Comparison of ENCODE assay signal across 11 mouse cellular contexts in genomic region chr9:45958023-45958670, GRCm38 (mm10). TPM values are rescaled to one million over a fixed set of nuclear protein-coding genes. Genes with fewer than 3 reads are reported as not detected.
A peak's percentile ranks its signal among the peaks of the same experiment; 100 is the strongest.
DNase-seq lines count a peak whose midpoint lies in the region; ATAC-seq and TF ChIP-seq lines count a peak whose summit lies in the region.
"Had no signal": no experiment of that assay in that cellular context is flagged by ENCODE, and none has a peak within 500 bp of the region (broad histone marks: within the 10 kb centered on the region; RNA-seq: fewer than 3 reads in every experiment).

No protein-coding gene starts in this region.

- ATAC-seq in frontal cortex, adult (ENCODE audit: low TSS enrichment) = no peak
- ATAC-seq: forebrain, embryonic 13.5 days had no signal

- peak overlapping the region; percentile 13; the same call in 1 of the 2 replicates for H3K27ac ChIP-seq in left cerebral cortex, adult 2 months
- H3K27ac ChIP-seq: lung, embryonic 15.5 days had no signal

- no peak overlapping the region for H3K4me3 ChIP-seq in left cerebral cortex, adult 2 months
- H3K4me3 ChIP-seq: forebrain, embryonic 13.5 days; lung, embryonic 15.5 days had no signal

- no peak for TF ChIP-seq CTCF in left cerebral cortex, adult 2 months (IDR thresholded peaks at IDR 0.05)

- peak; percentile 91 for DNase-seq in heart, adult 11 months
- no peak for DNase-seq in heart, adult 8-10 months (ENCODE audit: low spot score)
- DNase-seq in left cerebral cortex, adult 2 months (ENCODE audit: extremely low spot score in 1 of 2, low spot score in 2 of 2) = no peak
- DNase-seq in left cerebral cortex, postnatal 4 days = no peak
- peak; percentile 66 for DNase-seq in adrenal gland, postnatal 10 days
- DNase-seq in kidney, postnatal 25 days = peak; percentile 42 to 47
- no peak for DNase-seq in layer of hippocampus, adult 18-20 months (ENCODE audit: low spot score in 2 of 2)

- intact Hi-C loops in left cerebral cortex, adult 2 months (cut with DNase I) = no loop called here
- intact Hi-C loops in left cerebral cortex, postnatal 4 days (cut with DNase I) = no loop called here

RNA-seq across cellular contexts. Expression of gene Sidt2, which starts 3.1 kb away (rescaled TPM):
- total RNA-seq in heart, adult 8-10 months (2022) = 10 to 100 TPM; 62.1 to 77.4 (median 69.0) TPM
- 10 to 100 TPM; 86.7 to 86.9 TPM for total RNA-seq in left cerebral cortex, adult 2 months (2021)
- 10 to 100 TPM; 80.0 to 97.1 TPM for total RNA-seq in left cerebral cortex, postnatal 4 days (2021)
- 100 to 1,000 TPM; 160 to 179 TPM for total RNA-seq in adrenal gland, postnatal 10 days (2021)
- total RNA-seq in layer of hippocampus, adult 18-20 months (2021) = 10 to 100 TPM; 69.1 to 76.4 TPM

RNA-seq across cellular contexts. Expression of gene Tagln, which starts 22.3 kb away (rescaled TPM):
- total RNA-seq in heart, adult 8-10 months (2022) = 10 to 100 TPM; 33.4 to 69.1 (median 50.0) TPM
- total RNA-seq in left cerebral cortex, adult 2 months (2021) = 10 to 100 TPM in 1 of 2 experiments, 1 to 10 TPM in 1; 9.6 to 11.8 TPM
- 1 to 10 TPM; 5.7 to 6.9 TPM for total RNA-seq in left cerebral cortex, postnatal 4 days (2021)
- total RNA-seq in adrenal gland, postnatal 10 days (2021) = 10 to 100 TPM; 53.1 to 84.6 TPM
- total RNA-seq in layer of hippocampus, adult 18-20 months (2021) = 1 to 10 TPM; 3.4 to 8.3 TPM
- total RNA-seq: hematopoietic stem cell, adult 5-6 weeks had no signal

RNA-seq across cellular contexts. Expression of gene Rnf214, which starts 51.4 kb away (rescaled TPM):
- 10 to 100 TPM; 32.6 to 36.7 (median 34.0) TPM for total RNA-seq in heart, adult 8-10 months (2022)
- 10 to 100 TPM; 83.1 to 84.3 TPM for total RNA-seq in left cerebral cortex, adult 2 months (2021)
- total RNA-seq in left cerebral cortex, postnatal 4 days (2021) = 10 to 100 TPM; 97.3 to 97.6 TPM
- 10 to 100 TPM; 37.4 to 42.3 TPM for total RNA-seq in adrenal gland, postnatal 10 days (2021)
- 10 to 100 TPM; 71.8 to 73.2 TPM for total RNA-seq in layer of hippocampus, adult 18-20 months (2021)

RNA-seq across cellular contexts. Expression of gene Pcsk7, which starts 51.9 kb away (rescaled TPM):
- total RNA-seq in heart, adult 8-10 months (2022) = 10 to 100 TPM; 12.9 to 15.7 (median 14.6) TPM
- total RNA-seq in left cerebral cortex, adult 2 months (2021) = 10 to 100 TPM; 26.2 to 30.7 TPM
- 10 to 100 TPM; 31.0 to 32.1 TPM for total RNA-seq in left cerebral cortex, postnatal 4 days (2021)
- total RNA-seq in adrenal gland, postnatal 10 days (2021) = 10 to 100 TPM; 23.4 to 29.6 TPM
- total RNA-seq in layer of hippocampus, adult 18-20 months (2021) = 10 to 100 TPM; 21.4 to 23.1 TPM

RNA-seq across cellular contexts. Expression of gene Pafah1b2, which starts 54.3 kb away (rescaled TPM):
- total RNA-seq in heart, adult 8-10 months (2022) = 10 to 100 TPM; 44.4 to 54.1 (median 49.2) TPM
- 100 to 1,000 TPM; 193 to 215 TPM for total RNA-seq in left cerebral cortex, adult 2 months (2021)
- total RNA-seq in left cerebral cortex, postnatal 4 days (2021) = 100 to 1,000 TPM; 262 to 267 TPM
- total RNA-seq in adrenal gland, postnatal 10 days (2021) = 100 to 1,000 TPM; 118 to 119 TPM
- 100 to 1,000 TPM; 237 to 239 TPM for total RNA-seq in layer of hippocampus, adult 18-20 months (2021)

Comparison
In these comparisons a context has a peak if more than half of its experiments do, and no peak if none do; other contexts are left out.
1. DNase-seq: peak in heart, adult 11 months (single experiment), adrenal gland, postnatal 10 days (single experiment) and kidney, postnatal 25 days (2 of 2); none in heart, adult 8-10 months (single experiment), left cerebral cortex, adult 2 months (0 of 2), left cerebral cortex, postnatal 4 days (single experiment) and layer of hippocampus, adult 18-20 months (0 of 2).